Mouse (Mus musculus) liver, adult (tissue): ENCODE results near the gene Rab5b.

Experiments
- GATA4 ChIP-seq: IDR thresholded peaks from 2 replicates; pipeline ENCODE4 v1.6.1; 2014; ENCODE audit warnings: mild to moderate bottlenecking, low read length; ENCODE audit not compliant: insufficient replicate concordance

Gene Rab5b

GRCm38 (mm10) chr10:128703895-128704294, 7.8 kb upstream of the Rab5b start, which contains the start of gene Pmel:
Gene Pmel (plus strand): TSS chr10:128704195.
- no peak for TF ChIP-seq GATA4

DNA sequence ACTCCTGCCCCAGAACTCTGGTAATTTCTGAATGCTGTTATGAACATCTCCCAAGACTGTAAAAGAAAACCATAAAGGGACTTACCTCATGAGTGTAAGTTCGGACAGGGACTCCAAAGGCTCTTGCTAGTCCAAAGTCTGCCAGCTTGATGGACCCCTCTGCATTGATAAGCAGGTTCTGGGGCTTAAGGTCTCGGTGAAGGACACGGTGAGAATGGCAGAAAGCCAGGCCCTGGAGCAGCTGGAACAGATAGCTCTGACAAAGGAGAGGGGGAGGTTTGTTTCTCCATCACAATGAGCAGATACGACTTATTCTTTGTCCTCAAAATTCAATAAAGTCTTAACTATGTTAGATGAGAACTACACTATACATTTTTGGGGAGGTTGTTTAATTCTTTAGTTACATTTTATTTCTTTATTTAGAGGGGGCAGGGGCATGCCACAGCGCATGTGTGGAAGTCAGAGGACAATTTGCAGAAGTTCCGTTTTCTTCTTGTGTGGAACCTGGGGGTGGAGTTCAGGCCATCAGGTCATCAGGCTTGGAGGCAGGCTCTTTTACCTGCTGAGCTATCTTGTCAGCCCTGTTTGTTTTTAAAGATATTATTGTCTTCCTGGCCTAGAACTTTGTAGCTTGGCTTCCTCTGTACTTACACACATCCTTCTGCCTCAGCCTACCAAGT, 6.4 kb upstream of the Rab5b start:
- TF ChIP-seq GATA4, result no peak

DNA sequence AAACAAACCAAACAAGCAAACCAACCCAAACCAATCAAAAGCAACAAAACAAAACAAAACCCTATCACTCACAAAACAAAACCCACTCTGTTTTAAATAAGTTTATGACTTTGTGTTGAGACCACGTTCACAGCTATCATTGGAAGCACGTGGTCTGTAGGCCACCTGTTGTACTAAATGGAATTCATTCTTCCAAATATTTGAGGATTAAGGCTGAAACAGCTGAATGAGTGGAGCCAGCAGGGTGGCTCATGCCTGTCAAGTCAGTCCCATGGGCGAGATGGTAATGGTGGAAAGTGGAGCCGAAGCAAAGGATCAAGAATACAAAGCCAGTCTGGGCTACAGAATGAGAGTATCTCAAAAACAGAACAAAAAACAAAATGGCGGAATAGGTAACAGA, 4.6 kb upstream of the Rab5b start:
- no peak for TF ChIP-seq GATA4

- TF ChIP-seq GATA4, result no peak
Measured at GRCm38 (mm10) chr10:128699611-128700010, 3.5 kb upstream of the Rab5b start.

- no peak for TF ChIP-seq GATA4
Measured at GRCm38 (mm10) chr10:128699006-128699405, 2.9 kb upstream of the Rab5b start.

GRCm38 (mm10) chr10:128697072-128697725, 1.1 kb upstream of the Rab5b start:
- no peak for TF ChIP-seq GATA4

DNA sequence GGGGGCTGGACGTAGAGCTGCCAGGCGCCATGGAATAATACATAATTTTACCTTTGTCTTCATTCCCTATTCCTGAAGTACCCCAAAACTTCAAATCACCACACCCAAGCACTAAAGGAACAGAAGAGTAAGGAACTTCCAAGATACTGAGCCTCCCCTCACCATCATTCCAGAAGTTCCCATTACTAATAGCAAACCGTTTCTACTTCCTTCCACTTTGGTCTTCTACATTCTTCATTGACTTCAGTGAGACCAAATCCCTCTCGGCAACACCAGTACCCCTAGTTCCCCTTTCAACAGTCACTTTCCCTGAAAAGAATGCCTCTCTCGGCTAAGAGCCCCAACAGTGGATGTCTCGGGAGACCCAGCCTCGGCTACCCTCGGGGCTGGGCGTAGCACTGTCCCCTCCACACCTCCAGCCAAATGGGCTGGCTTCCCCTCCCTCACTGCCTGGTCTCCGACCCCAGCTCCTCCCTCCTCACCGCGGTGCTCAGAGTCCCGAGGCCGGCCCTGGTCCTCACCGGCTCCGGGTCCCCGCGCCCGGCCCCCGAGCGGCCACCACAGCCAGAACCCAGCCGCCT, 563 bp downstream of the Rab5b start:
- TF ChIP-seq GATA4, result no peak

DNA sequence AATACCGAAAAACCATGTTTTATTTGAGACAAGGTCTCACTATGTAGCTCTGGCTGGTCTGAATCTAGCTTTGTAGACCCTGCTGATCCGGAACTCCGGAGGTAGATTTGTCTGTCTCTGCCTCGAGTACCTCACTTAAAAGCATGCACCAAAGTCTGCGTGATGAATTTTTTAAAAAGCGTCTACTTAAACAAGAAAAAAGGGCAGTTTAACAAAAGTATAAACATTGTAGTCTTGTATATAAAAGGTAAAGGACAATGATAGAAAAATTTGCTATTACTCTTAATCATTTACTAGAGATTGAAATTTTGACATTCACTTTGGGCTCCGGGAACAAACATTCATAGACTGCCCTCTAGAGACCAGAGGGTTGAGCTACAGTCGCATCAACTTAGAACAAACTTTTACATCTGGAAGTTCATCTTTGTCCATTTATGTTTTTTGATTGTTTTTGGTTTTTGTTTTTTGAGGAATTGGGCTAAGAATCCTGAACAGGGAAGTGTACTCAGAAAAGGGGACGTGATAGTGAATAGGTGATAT, 21.5 kb downstream of the Rab5b start:
- no peak for TF ChIP-seq GATA4

- no peak for TF ChIP-seq GATA4
Measured at GRCm38 (mm10) chr10:128673763-128674468, 22.1 kb downstream of the Rab5b start, which contains the start of gene Suox. Gene Suox (minus strand): TSS chr10:128674073.

- TF ChIP-seq GATA4, result no peak
Measured at GRCm38 (mm10) chr10:128671148-128671547, 24.9 kb downstream of the Rab5b start.

DNA sequence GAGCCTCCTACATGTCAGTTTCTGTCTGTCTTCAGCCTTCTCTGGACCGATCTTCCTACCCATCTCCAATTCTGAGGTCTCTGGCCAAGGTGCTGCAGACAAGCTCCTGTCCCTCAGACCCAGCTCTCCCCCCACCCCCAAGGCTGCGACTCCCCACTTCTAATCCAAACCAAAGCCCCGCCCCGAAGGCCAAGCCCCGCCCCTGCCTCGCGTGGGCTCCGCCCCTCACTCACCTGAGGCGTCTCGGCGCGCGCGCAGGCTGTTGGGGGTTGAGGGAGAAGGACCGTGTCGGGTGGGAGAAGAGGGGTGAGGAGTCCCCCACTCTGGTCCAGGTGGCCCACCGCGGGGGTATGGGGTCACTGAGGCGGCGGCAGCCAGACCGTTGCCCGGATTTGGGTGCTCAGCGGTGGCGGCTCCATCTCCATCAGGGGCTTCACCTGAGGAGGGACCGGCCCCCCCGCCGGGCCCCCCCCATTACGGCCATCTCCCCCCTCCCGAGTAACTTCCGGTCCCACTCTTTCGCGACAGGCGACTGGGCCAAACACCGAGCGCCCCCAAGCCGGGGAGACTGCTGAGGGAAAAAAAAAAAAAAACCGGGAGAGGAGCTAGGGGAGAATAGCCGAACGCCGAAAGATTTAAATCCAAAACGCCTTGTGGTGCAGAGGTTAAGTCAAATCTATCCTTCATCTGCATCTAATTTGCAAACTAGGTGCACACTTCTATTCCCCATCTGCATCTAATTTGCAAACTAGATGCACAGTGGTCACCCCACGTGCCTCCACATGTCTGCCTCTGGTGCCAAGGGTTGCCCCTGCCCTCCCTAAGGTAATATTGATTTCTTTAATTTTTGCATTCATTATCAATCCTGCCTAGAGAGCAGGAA, 27.0 kb downstream of the Rab5b start:
- TF ChIP-seq GATA4, result no peak

DNA sequence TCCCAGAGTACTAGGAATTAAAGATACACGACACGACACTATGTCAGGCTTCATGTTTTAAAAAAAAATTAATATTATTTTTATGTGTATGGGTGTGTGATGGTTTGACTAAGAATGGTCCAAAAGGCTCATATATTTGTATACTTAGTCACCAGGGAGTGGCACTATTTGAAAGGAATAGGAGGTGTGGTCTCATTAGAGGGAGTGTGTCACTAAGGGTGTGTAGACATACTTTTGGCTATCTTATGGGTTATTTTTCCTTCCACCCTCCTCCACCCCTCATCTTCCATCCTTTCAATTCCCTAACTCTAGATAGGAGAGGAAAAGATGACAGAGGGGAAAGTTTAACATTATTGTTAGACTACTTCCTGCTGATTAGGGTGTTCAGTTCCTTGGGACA, 30.3 kb downstream of the Rab5b start:
- no peak for TF ChIP-seq GATA4

- TF ChIP-seq GATA4, result no peak
Measured at GRCm38 (mm10) chr10:128665307-128665706, 30.8 kb downstream of the Rab5b start.

- TF ChIP-seq GATA4, result no peak
Measured at GRCm38 (mm10) chr10:128664808-128665207, 31.3 kb downstream of the Rab5b start.
